Mouse (Mus musculus): ENCODE measurements around the gene Pcbp3. TPM values are rescaled to one million over a fixed set of nuclear protein-coding genes. Genes with fewer than 3 reads are reported as not detected.

Pcbp3 gene
- polyA plus RNA-seq, 1 experiment from 2014 or later: 49.3 TPM

DNA sequence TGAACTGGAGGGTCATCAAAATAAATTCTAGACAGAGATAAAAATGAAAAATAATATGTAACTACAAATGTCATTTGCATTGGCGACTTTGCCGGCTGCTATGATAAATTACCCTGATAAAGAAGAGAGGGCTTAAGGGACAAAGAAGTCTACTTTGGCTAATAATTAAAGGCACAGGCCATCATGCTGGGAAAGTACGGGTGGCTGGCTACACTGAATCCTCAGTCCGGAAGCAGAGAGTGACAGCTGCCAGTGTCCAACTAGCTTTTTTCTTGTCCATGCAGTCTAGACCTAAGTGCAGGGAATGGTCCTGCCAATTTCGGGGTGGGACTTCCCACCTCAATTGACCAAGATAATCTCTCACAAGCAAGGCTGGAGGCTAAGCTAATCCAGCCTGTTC, 121.1 kb downstream of the Pcbp3 start:
- H3K36me3 ChIP-seq (ENCODE audit: poor library complexity, severe bottlenecking): no peaks in the 10 kb centered on the region
- WGBS: 65% methylated on average over 5 of the region's 5 CpGs
- H3K27me3 ChIP-seq: no peaks in the 10 kb centered on the region
- no peak overlapping the region for H3K27ac ChIP-seq
- peaks cover 8% of the 10 kb centered on the region for H3K4me1 ChIP-seq
- H3K4me2 ChIP-seq: no peak overlapping the region
- no peak for ATAC-seq
- H3K9me3 ChIP-seq (replicated peaks): no peaks in the 10 kb centered on the region
- H3K4me3 ChIP-seq: no peak overlapping the region
- no peak overlapping the region for H3K9ac ChIP-seq

- peak; percentile 75 for ATAC-seq
- H3K4me2 ChIP-seq: no peak overlapping the region
- WGBS: 62% methylated on average over 14 of the region's 14 CpGs
- H3K27ac ChIP-seq: no peak overlapping the region
- no peaks in the 10 kb centered on the region for H3K36me3 ChIP-seq (ENCODE audit: poor library complexity, severe bottlenecking)
- no peaks in the 10 kb centered on the region for H3K27me3 ChIP-seq
- no peak overlapping the region for H3K4me3 ChIP-seq
- H3K9ac ChIP-seq: no peak overlapping the region
- no peaks in the 10 kb centered on the region for H3K9me3 ChIP-seq (replicated peaks)
- no peaks in the 10 kb centered on the region for H3K4me1 ChIP-seq
These were observed 126.0 kb downstream of the Pcbp3 start for GRCm38 (mm10) chr10:76835497-76836357.

GRCm38 (mm10) chr10:76832841-76833240, 128.8 kb downstream of the Pcbp3 start:
- no peak for ATAC-seq
- Histone ChIP-seq H3K4me1 (no peaks in the 10 kb centered on the region), H3K36me3 (ENCODE audit: poor library complexity, severe bottlenecking) (no peaks in the 10 kb centered on the region), H3K9me3 (replicated peaks) (no peaks in the 10 kb centered on the region), H3K4me3 (no peak overlapping the region), H3K27ac (no peak overlapping the region), H3K4me2 (no peak overlapping the region), H3K27me3 (no peaks in the 10 kb centered on the region), H3K9ac (no peak overlapping the region)
- 71% methylated on average over 1 of the region's 1 CpGs for WGBS

DNA sequence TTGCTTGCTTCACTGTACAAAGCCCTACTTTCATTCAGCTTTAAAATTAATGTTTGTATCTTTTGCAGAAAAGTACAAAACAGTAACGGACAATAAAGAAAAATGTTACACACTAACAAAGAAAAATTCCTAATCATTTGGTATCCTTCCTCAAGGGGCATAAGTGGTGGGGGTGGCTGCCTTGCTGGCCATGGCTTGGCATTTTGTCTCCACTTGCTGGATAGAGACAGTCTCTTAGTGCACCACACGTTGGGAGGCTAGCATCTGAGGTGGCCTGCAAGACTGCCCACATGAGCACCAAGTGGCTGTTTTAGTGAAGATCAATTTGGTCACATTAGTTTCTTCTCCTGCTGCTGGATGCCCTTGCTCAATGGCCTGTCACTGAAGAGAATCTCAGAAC, 129.8 kb downstream of the Pcbp3 start:
- Histone ChIP-seq H3K27ac (no peak overlapping the region), H3K9ac (no peak overlapping the region), H3K4me2 (no peak overlapping the region), H3K27me3 (no peaks in the 10 kb centered on the region), H3K4me3 (no peak overlapping the region), H3K36me3 (ENCODE audit: poor library complexity, severe bottlenecking) (no peaks in the 10 kb centered on the region), H3K4me1 (no peaks in the 10 kb centered on the region), H3K9me3 (replicated peaks) (no peaks in the 10 kb centered on the region)
- 86% methylated on average over 2 of the region's 2 CpGs for WGBS
- ATAC-seq: no peak

DNA sequence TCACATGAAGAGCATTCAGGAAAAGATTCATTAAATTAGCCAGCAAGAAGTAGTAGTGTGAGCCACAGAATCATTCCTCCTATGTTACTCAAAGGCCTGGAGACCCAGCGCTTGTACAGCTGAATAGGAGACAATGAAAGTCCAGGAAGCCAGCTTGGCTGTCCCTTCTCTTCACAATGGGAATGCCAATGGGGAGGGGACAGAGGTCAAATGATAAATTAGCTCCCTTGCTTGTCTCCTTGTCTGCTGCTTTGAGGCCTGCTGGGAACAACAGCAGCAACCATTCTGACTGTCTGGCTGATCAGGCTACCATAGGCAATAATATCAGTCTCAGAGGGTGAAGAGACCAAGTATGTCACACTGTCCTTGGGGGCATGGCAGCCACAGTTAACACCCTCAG, 130.5 kb downstream of the Pcbp3 start:
- 30% methylated on average over 1 of the region's 1 CpGs for WGBS

GRCm38 (mm10) chr10:76828936-76829335, 132.8 kb downstream of the Pcbp3 start:
- H3K27ac ChIP-seq: no peak overlapping the region
- WGBS: 94% methylated on average over 4 of the region's 4 CpGs
- no peak overlapping the region for H3K4me3 ChIP-seq
- no peaks in the 10 kb centered on the region for H3K36me3 ChIP-seq (ENCODE audit: poor library complexity, severe bottlenecking)
- no peaks in the 10 kb centered on the region for H3K27me3 ChIP-seq
- no peak for ATAC-seq
- H3K9me3 ChIP-seq (replicated peaks): no peaks in the 10 kb centered on the region
- H3K4me2 ChIP-seq: no peak overlapping the region
- no peaks in the 10 kb centered on the region for H3K4me1 ChIP-seq
- H3K9ac ChIP-seq: no peak overlapping the region

More for the DNA sequence above, 130.5 kb downstream of the Pcbp3 start:
- no peak overlapping the region for H3K27ac ChIP-seq
- no peak overlapping the region for H3K4me3 ChIP-seq
- H3K4me2 ChIP-seq: no peak overlapping the region
- no peaks in the 10 kb centered on the region for H3K4me1 ChIP-seq
- H3K9me3 ChIP-seq (replicated peaks): no peaks in the 10 kb centered on the region
- H3K36me3 ChIP-seq (ENCODE audit: poor library complexity, severe bottlenecking): no peaks in the 10 kb centered on the region
- no peak for ATAC-seq
- H3K27me3 ChIP-seq: no peaks in the 10 kb centered on the region
- no peak overlapping the region for H3K9ac ChIP-seq

GRCm38 (mm10) chr10:76822698-76823097, 139.0 kb downstream of the Pcbp3 start:
- Histone ChIP-seq H3K27ac (no peak overlapping the region), H3K4me1 (no peaks in the 10 kb centered on the region), H3K9ac (no peak overlapping the region), H3K27me3 (no peaks in the 10 kb centered on the region), H3K4me2 (no peak overlapping the region), H3K36me3 (ENCODE audit: poor library complexity, severe bottlenecking) (no peaks in the 10 kb centered on the region), H3K4me3 (no peak overlapping the region), H3K9me3 (replicated peaks) (no peaks in the 10 kb centered on the region)
- ATAC-seq: no peak
- 85% methylated on average over 8 of the region's 8 CpGs for WGBS

DNA sequence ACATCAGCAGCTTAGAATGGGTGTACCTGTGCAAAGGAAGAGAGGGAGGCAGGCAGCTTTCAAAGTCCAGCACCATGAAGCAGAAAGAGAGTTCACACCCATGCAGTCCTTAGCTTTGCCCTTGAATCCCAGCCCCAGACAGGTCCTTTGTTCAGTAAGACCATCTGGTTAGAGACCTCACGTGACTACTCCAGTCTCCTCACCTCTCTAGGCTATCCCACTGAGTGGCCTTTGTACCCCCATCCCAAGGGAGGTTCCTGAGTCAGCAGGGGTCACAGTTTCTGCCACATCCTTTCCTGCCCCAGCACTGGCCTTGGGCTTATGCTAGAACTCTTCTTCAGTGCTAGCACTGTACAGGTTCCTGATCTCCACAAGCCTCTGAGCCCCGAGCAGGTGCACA, 142.4 kb downstream of the Pcbp3 start:
- Histone ChIP-seq H3K4me2 (no peak overlapping the region), H3K36me3 (ENCODE audit: poor library complexity, severe bottlenecking) (no peaks in the 10 kb centered on the region), H3K27ac (no peak overlapping the region), H3K4me3 (no peak overlapping the region), H3K9ac (no peak overlapping the region), H3K4me1 (peaks cover 9% of the 10 kb centered on the region), H3K27me3 (no peaks in the 10 kb centered on the region), H3K9me3 (replicated peaks) (no peaks in the 10 kb centered on the region)
- 66% methylated on average over 2 of the region's 2 CpGs for WGBS
- no peak for ATAC-seq

- Histone ChIP-seq H3K27me3 (no peaks in the 10 kb centered on the region), H3K36me3 (ENCODE audit: poor library complexity, severe bottlenecking) (no peaks in the 10 kb centered on the region), H3K4me2 (no peak overlapping the region), H3K9me3 (replicated peaks) (no peaks in the 10 kb centered on the region), H3K9ac (no peak overlapping the region), H3K4me1 (peaks cover 9% of the 10 kb centered on the region), H3K27ac (no peak overlapping the region), H3K4me3 (no peak overlapping the region)
- WGBS: 94% methylated on average over 2 of the region's 2 CpGs
- ATAC-seq: no peak
These were observed 143.3 kb downstream of the Pcbp3 start for GRCm38 (mm10) chr10:76818337-76818736.

DNA sequence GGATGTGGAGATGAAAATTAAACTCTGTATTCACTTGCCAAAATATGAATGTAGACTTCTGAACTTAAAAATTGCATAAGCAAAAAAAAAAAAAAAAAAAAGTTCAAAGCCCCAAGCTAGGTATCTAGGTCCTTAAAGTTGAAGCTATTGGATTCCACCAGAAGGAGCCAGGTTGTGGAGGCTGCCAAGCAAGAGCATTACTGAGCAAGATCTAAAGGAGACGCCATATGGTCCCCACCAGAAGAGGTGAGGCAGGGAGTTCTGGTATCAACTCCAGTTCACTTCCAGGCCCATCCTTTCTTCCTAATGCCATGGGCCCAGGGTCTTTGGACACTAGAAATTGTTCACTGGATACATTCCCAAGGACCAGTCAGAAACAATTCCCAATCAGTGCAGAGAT, 144.8 kb downstream of the Pcbp3 start:
- Histone ChIP-seq H3K27me3 (no peaks in the 10 kb centered on the region), H3K4me2 (no peak overlapping the region), H3K4me1 (peaks cover 9% of the 10 kb centered on the region), H3K9me3 (replicated peaks) (no peaks in the 10 kb centered on the region), H3K4me3 (no peak overlapping the region), H3K36me3 (ENCODE audit: poor library complexity, severe bottlenecking) (no peaks in the 10 kb centered on the region), H3K27ac (no peak overlapping the region), H3K9ac (no peak overlapping the region)
- WGBS: 86% methylated on average over 1 of the region's 1 CpGs
- ATAC-seq: no peak

DNA sequence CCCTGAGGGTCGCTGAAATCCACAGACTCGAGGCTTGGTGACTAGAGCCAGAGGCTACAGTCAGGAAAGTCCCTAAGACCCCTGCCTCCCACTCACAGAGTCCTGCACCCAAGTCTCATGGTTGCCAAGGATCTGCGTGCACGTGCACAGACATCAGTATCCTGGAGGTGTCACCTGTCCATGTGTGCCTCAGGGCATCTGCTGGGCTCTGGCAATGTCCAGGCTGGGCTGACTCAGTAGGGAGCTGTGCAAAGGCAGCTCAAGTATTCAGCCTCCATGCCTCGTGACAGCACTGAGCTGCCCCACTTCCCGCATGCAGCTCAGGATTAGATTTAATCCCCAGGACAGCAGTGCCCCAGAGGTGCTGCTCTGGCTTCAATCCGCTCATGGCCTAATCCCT, 145.3 kb downstream of the Pcbp3 start:
- H3K4me1 ChIP-seq: peaks cover 9% of the 10 kb centered on the region
- H3K36me3 ChIP-seq (ENCODE audit: poor library complexity, severe bottlenecking): no peaks in the 10 kb centered on the region
- H3K4me2 ChIP-seq: no peak overlapping the region
- no peak for ATAC-seq
- no peak overlapping the region for H3K4me3 ChIP-seq
- no peaks in the 10 kb centered on the region for H3K9me3 ChIP-seq (replicated peaks)
- WGBS: 25% methylated on average over 7 of the region's 7 CpGs
- no peak overlapping the region for H3K27ac ChIP-seq
- H3K9ac ChIP-seq: 0 out of 2 replicates have a peak overlapping the region, but pooled peaks have one; percentile 21
- H3K27me3 ChIP-seq: no peaks in the 10 kb centered on the region

GRCm38 (mm10) chr10:76815481-76815880, 146.2 kb downstream of the Pcbp3 start:
- Histone ChIP-seq H3K27me3 (no peaks in the 10 kb centered on the region), H3K36me3 (ENCODE audit: poor library complexity, severe bottlenecking) (no peaks in the 10 kb centered on the region), H3K27ac (no peak overlapping the region), H3K4me2 (no peak overlapping the region), H3K9ac (no peak overlapping the region), H3K4me3 (no peak overlapping the region), H3K4me1 (peaks cover 9% of the 10 kb centered on the region), H3K9me3 (replicated peaks) (no peaks in the 10 kb centered on the region)
- no peak for ATAC-seq
- 39% methylated on average over 4 of the region's 4 CpGs for WGBS

DNA sequence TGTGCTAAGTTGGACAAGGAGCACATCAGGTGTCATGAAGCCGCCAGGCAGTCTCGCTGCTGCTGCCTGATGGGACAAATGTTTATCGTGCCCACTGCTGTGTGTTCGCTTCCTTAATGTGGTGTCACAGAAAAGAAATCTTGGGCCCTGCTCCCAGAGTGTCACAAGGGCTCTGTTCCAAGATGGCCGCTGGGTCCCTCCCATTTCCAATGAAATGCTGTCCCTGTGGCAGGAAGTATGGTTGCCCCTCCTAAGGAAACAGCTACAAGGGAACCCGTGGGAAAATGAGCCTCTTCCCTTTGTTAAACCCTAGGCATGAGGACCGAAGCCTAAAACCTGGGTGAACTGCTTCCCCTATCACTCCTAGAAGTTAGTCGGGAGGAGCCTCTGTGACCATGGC, 146.9 kb downstream of the Pcbp3 start:
- Histone ChIP-seq H3K9ac (no peak overlapping the region), H3K27me3 (no peaks in the 10 kb centered on the region), H3K27ac (no peak overlapping the region), H3K4me3 (no peak overlapping the region), H3K4me2 (no peak overlapping the region), H3K4me1 (peaks cover 15% of the 10 kb centered on the region), H3K9me3 (replicated peaks) (no peaks in the 10 kb centered on the region), H3K36me3 (ENCODE audit: poor library complexity, severe bottlenecking) (no peaks in the 10 kb centered on the region)
- ATAC-seq: no peak
- WGBS: 93% methylated on average over 8 of the region's 8 CpGs
